Mouse (Mus musculus) ES-Bruce4 (cell line): Measurements from ENCODE around the gene Xaf1.

ENCODE experiments used
- CTCF ChIP-seq: IDR thresholded peaks from one replicate; pipeline ENCODE4 v1.8.1; 2011; ENCODE audit warnings: low read depth, low read length
- EP300 ChIP-seq: IDR thresholded peaks from 2 replicates; pipeline ENCODE4 v1.6.1; 2011; ENCODE audit warnings: low read depth, low read length; ENCODE audit not compliant: insufficient read depth
- POLR2A ChIP-seq: IDR thresholded peaks from one replicate; pipeline ENCODE4 v1.8.1; 2011; ENCODE audit warnings: low read length; ENCODE audit not compliant: insufficient read depth

GRCm38 (mm10) chr11:72307461-72307860, 6.0 kb downstream of the Xaf1 start:
- TF ChIP-seq CTCF (no peak), EP300 (no peak), POLR2A (no peak)
